Mouse (Mus musculus): Measurements from ENCODE around the gene Ecm1.

Gene Ecm1

GRCm38 (mm10) chr3:95689171-95689915, 50.0 kb downstream of the Ecm1 start:
- DNase-seq = peak; percentile 25

DNA sequence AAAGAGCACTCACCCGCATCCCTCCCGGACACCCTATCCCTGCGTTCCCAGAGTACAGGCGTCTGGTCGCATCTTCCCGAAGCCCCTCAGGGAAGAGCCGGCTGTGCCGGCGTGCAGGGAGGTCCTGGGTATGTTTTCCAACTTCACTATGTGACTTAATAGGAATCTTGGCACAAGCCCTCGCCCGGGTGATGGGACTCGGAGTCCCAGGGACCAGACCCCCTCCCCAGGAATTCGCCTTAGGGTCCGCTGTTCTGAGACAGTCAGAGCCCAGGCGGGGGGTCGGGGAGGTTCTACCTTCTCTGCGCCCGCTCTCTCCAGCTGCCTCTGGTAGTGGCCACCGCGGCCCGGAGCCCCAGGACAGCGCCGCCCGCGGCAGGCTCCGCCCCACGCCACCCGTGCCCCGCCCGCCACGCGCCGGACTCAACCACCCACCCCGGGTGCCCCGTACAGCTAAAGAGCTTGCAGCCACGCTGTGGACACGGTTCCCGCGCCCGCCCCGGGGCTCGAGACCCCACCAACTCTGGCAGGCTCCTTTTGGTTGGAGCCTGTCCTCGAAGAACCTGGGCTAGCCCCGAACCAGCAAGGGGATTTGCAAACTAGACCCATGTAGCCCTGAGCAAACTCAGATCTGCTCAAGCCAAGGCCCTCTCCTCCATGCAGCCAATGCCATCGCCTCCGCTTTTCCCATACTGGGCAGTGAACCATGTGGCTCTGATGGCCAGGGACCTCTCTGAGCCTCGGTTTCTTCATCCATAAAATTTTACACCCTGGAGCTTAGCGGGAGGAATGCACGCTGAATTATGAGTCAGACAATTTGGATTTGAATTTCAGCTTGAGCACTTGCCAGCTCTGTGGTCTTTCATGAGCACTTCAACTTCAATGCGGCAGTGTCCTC, 51.6 kb downstream of the Ecm1 start, which contains the start of gene Adamtsl4:
TSS of gene Adamtsl4 (minus strand) at position 394 of the 898 bp plus-strand sequence.
- peak; percentile 64 for DNase-seq

GRCm38 (mm10) chr3:95687168-95687523, 52.2 kb downstream of the Ecm1 start:
- DNase-seq = no peak

DNA sequence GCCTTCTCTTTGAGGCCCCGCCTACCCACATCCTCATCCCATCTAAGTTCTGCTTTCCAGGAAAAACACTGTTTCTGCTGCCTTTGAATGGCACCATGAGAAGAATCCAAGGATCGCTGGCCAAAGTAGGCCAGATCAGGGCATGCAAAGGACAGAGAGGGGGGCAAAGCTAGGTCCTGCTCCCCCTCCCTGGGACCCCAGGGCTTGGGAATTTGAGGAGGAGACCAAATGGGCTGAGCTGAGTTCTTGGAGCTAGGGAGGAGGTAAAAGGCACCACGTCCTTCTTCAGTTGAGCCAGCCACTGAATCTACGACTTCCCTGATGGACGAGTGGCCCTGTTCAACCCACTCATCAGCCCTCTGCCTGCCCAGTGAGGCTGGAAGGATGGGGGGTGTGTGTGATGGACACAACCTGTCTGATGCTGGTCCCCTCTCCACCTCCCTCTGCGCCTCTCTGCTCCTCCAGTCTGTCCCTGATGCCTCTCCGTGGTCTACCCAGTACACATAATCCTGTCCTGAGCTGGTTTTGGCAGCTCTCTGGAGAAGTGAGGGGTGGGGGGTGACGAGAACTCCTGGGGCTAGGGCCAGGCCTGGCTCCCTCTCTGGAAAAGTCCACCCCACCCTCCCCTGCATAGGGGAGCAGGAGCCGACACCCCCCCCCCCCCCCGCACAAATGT, 52.7 kb downstream of the Ecm1 start:
- DNase-seq = no peak

- DNase-seq = no peak
Measured at GRCm38 (mm10) chr3:95685701-95686100, 53.7 kb downstream of the Ecm1 start.

- DNase-seq = no peak
Measured at GRCm38 (mm10) chr3:95685301-95685700, 54.1 kb downstream of the Ecm1 start.

DNA sequence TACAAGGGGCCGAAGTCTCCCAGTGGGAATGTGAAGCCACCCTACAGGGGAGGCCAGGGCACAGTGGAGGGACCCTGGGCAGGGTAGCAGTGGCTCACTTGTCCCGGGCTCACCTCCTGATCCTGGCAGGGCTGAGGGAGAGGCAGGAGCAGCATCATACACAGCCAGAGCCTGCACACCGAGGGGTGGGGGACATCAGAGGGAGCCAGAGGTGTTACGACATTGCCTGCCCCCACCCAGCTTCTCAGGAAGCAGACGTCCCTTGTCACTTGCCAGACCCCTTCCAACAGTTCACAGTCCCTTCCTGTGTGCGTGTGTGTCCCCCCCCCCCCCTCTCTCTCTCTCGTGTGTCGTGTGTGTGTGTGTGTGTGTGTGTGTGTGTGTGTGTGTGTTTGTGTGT, 54.5 kb downstream of the Ecm1 start:
- no peak for DNase-seq
